Mouse (Mus musculus): ENCODE measurements at regions not wholly inside any gene's neighbourhood (a gene's known extent, or its start where the extent isn't known, plus 50 kb on each side); places are given as distances from the start of the nearest gene placed in this dataset.

GRCm38 (mm10) chr12:32761055-32761454 is 58.3 kb upstream of the Nampt start:
- Histone ChIP-seq H3K4me2 (replicated peaks; ENCODE audit: low read depth, low read length) (no peak overlapping the region), H3K4me3 (ENCODE audit: low read depth, low read length) (no peak overlapping the region), H3K36me3 (ENCODE audit: insufficient read depth, low read length) (no peaks in the 10 kb centered on the region), H3K4me1 (ENCODE audit: insufficient read depth, low read depth, low read length) (no peaks in the 10 kb centered on the region), H3K9me3 (ENCODE audit: low read length) (no peaks in the 10 kb centered on the region), H3K27ac (ENCODE audit: low read length) (no peak overlapping the region), H3K27me3 (replicated peaks; ENCODE audit: insufficient read depth, low read length) (no peaks in the 10 kb centered on the region), H3K9ac (replicated peaks; ENCODE audit: low read depth) (no peak overlapping the region)
- ATAC-seq (peak; percentile 79), DNase-seq (ENCODE audit: low spot score) (peak; percentile 61)
- TF ChIP-seq CTCF (IDR thresholded peaks at IDR 0.05): no peak
- TF ChIP-seq EP300 (IDR thresholded peaks at IDR 0.05): peak; percentile 62
- WGBS: 31% methylated on average over 3 of the region's 3 CpGs

- no peak for ATAC-seq
- TF ChIP-seq CTCF (IDR thresholded peaks at IDR 0.05) (no peak), EP300 (IDR thresholded peaks at IDR 0.05) (no peak)
- 66% methylated on average over 3 of the region's 3 CpGs for WGBS
Observed at GRCm38 (mm10) chr12:32764271-32764670, 55.1 kb upstream of the Nampt start.

GRCm38 (mm10) chr12:32764747-32765146 is 54.6 kb upstream of the Nampt start:
- H3K4me1 ChIP-seq (ENCODE audit: insufficient read depth, low read depth, low read length): peaks cover 10% of the 10 kb centered on the region; the same call in 1 of the 2 replicates
- no peaks in the 10 kb centered on the region for H3K27me3 ChIP-seq (replicated peaks; ENCODE audit: insufficient read depth, low read length)
- TF ChIP-seq CTCF (IDR thresholded peaks at IDR 0.05) (no peak), EP300 (IDR thresholded peaks at IDR 0.05) (no peak)
- no peaks in the 10 kb centered on the region for H3K36me3 ChIP-seq (ENCODE audit: insufficient read depth, low read length)
- no peaks in the 10 kb centered on the region for H3K9me3 ChIP-seq (ENCODE audit: low read length)
- DNase-seq (ENCODE audit: low spot score) (no peak), ATAC-seq (no peak)
- WGBS: 79% methylated on average over 7 of the region's 7 CpGs
- H3K9ac ChIP-seq (replicated peaks; ENCODE audit: low read depth): no peak overlapping the region
- no peak overlapping the region for H3K4me2 ChIP-seq (replicated peaks; ENCODE audit: low read depth, low read length)
- no peak overlapping the region for H3K4me3 ChIP-seq (ENCODE audit: low read depth, low read length)
- H3K27ac ChIP-seq (ENCODE audit: low read length): no peak overlapping the region

More at GRCm38 (mm10) chr12:32764271-32764670, 55.1 kb upstream of the Nampt start:
- Histone ChIP-seq H3K36me3 (ENCODE audit: insufficient read depth, low read length) (no peaks in the 10 kb centered on the region), H3K4me2 (replicated peaks; ENCODE audit: low read depth, low read length) (no peak overlapping the region), H3K27ac (ENCODE audit: low read length) (no peak overlapping the region), H3K4me1 (ENCODE audit: insufficient read depth, low read depth, low read length) (peaks cover 10% of the 10 kb centered on the region; the same call in 1 of the 2 replicates), H3K4me3 (ENCODE audit: low read depth, low read length) (no peak overlapping the region), H3K27me3 (replicated peaks; ENCODE audit: insufficient read depth, low read length) (no peaks in the 10 kb centered on the region), H3K9me3 (ENCODE audit: low read length) (no peaks in the 10 kb centered on the region), H3K9ac (replicated peaks; ENCODE audit: low read depth) (no peak overlapping the region)
- DNase-seq (ENCODE audit: low spot score): no peak

- Histone ChIP-seq H3K27ac (ENCODE audit: low read length) (no peak overlapping the region), H3K9ac (replicated peaks; ENCODE audit: low read depth) (no peak overlapping the region), H3K4me1 (ENCODE audit: insufficient read depth, low read depth, low read length) (peaks cover 10% of the 10 kb centered on the region; the same call in 1 of the 2 replicates), H3K4me2 (replicated peaks; ENCODE audit: low read depth, low read length) (no peak overlapping the region), H3K36me3 (ENCODE audit: insufficient read depth, low read length) (no peaks in the 10 kb centered on the region), H3K27me3 (replicated peaks; ENCODE audit: insufficient read depth, low read length) (no peaks in the 10 kb centered on the region), H3K9me3 (ENCODE audit: low read length) (no peaks in the 10 kb centered on the region), H3K4me3 (ENCODE audit: low read depth, low read length) (no peak overlapping the region)
- no peak for ATAC-seq
- no peak for DNase-seq (ENCODE audit: low spot score)
- TF ChIP-seq CTCF (IDR thresholded peaks at IDR 0.05) (no peak), EP300 (IDR thresholded peaks at IDR 0.05) (no peak)
Observed at GRCm38 (mm10) chr12:32765861-32766260, 53.5 kb upstream of the Nampt start.

GRCm38 (mm10) chr12:32766575-32766974 is 52.8 kb upstream of the Nampt start:
- WGBS: 71% methylated on average over 3 of the region's 3 CpGs
- Histone ChIP-seq H3K4me3 (ENCODE audit: low read depth, low read length) (no peak overlapping the region), H3K9ac (replicated peaks; ENCODE audit: low read depth) (no peak overlapping the region), H3K4me1 (ENCODE audit: insufficient read depth, low read depth, low read length) (peaks cover 10% of the 10 kb centered on the region; the same call in 1 of the 2 replicates), H3K9me3 (ENCODE audit: low read length) (no peaks in the 10 kb centered on the region), H3K36me3 (ENCODE audit: insufficient read depth, low read length) (no peaks in the 10 kb centered on the region), H3K27me3 (replicated peaks; ENCODE audit: insufficient read depth, low read length) (no peaks in the 10 kb centered on the region), H3K27ac (ENCODE audit: low read length) (no peak overlapping the region), H3K4me2 (replicated peaks; ENCODE audit: low read depth, low read length) (no peak overlapping the region)
- ATAC-seq (no peak), DNase-seq (ENCODE audit: low spot score) (no peak)
- TF ChIP-seq EP300 (IDR thresholded peaks at IDR 0.05) (no peak), CTCF (IDR thresholded peaks at IDR 0.05) (no peak)

- Histone ChIP-seq H3K4me3 (ENCODE audit: low read depth, low read length) (no peak overlapping the region), H3K9ac (replicated peaks; ENCODE audit: low read depth) (no peak overlapping the region), H3K27me3 (replicated peaks; ENCODE audit: insufficient read depth, low read length) (no peaks in the 10 kb centered on the region), H3K9me3 (ENCODE audit: low read length) (no peaks in the 10 kb centered on the region), H3K27ac (ENCODE audit: low read length) (0 out of 2 replicates have a peak overlapping the region, but pooled peaks have one; percentile 60), H3K4me2 (replicated peaks; ENCODE audit: low read depth, low read length) (no peak overlapping the region), H3K36me3 (ENCODE audit: insufficient read depth, low read length) (no peaks in the 10 kb centered on the region), H3K4me1 (ENCODE audit: insufficient read depth, low read depth, low read length) (peaks cover 10% of the 10 kb centered on the region; the same call in 1 of the 2 replicates)
- TF ChIP-seq CTCF (IDR thresholded peaks at IDR 0.05) (no peak), EP300 (IDR thresholded peaks at IDR 0.05) (no peak)
- 67% methylated on average over 7 of the region's 7 CpGs for WGBS
- DNase-seq (ENCODE audit: low spot score) (peak; percentile 20), ATAC-seq (peak; percentile 44; the same call in 1 of the 2 replicates)
Observed at GRCm38 (mm10) chr12:32767206-32768081, 51.9 kb upstream of the Nampt start.
